In genomic region chr1:176985691-176986090, GRCm38 (mm10) we compare ENCODE assay signal across 17 mouse cellular contexts.
DNase-seq lines count a peak whose midpoint lies in the region; ATAC-seq and TF ChIP-seq lines count a peak whose summit lies in the region.
"Had no signal": no experiment of that assay in that cellular context is flagged by ENCODE, and none has a peak within 500 bp of the region (broad histone marks: within the 10 kb centered on the region; RNA-seq: fewer than 3 reads in every experiment).

No protein-coding gene starts in this region.

- H3K27ac ChIP-seq in layer of hippocampus, adult 2 months: peak overlapping the region; percentile 76
- peak overlapping the region; percentile 34 for H3K27ac ChIP-seq in forebrain, embryonic 16.5 days (ENCODE audit: low read length)
- H3K27ac ChIP-seq in stomach, embryonic 16.5 days (ENCODE audit: low read length): peak overlapping the region; percentile 12; the same call in 1 of the 2 replicates
- H3K27ac ChIP-seq: limb, embryonic 12.5 days; midbrain, embryonic 12.5 days; neural tube, embryonic 15.5 days had no signal

- no peak overlapping the region for H3K4me2 ChIP-seq in forebrain, embryonic 16.5 days (ENCODE audit: low read length)
- H3K4me2 ChIP-seq in stomach, embryonic 16.5 days (ENCODE audit: low read depth, low read length): no peak overlapping the region
- H3K4me2 ChIP-seq: limb, embryonic 12.5 days; midbrain, embryonic 12.5 days; neural tube, embryonic 15.5 days had no signal

- no peaks in the 10 kb centered on the region for H3K9me3 ChIP-seq in forebrain, embryonic 16.5 days (ENCODE audit: control insufficient read depth, low read length)
- no peaks in the 10 kb centered on the region for H3K9me3 ChIP-seq in stomach, embryonic 16.5 days (replicated peaks; ENCODE audit: control insufficient read depth, low read length)
- H3K9me3 ChIP-seq: limb, embryonic 12.5 days; midbrain, embryonic 12.5 days; neural tube, embryonic 15.5 days had no signal

- 34% methylated on average over 6 of the region's 6 CpGs for WGBS in forebrain, embryonic 16.5 days
- 57% methylated on average over 6 of the region's 6 CpGs for WGBS in stomach, embryonic 16.5 days

- peaks cover 35% of the 10 kb centered on the region for H3K4me1 ChIP-seq in forebrain, embryonic 16.5 days (replicated peaks; ENCODE audit: control insufficient read depth, insufficient read depth, low read length)
- peaks cover 32% of the 10 kb centered on the region for H3K4me1 ChIP-seq in stomach, embryonic 16.5 days (ENCODE audit: control insufficient read depth, insufficient read depth, low read length)

- H3K4me3 ChIP-seq in layer of hippocampus, adult 2 months: no peak overlapping the region
- no peak overlapping the region for H3K4me3 ChIP-seq in forebrain, embryonic 16.5 days (replicated peaks; ENCODE audit: low read length)
- no peak overlapping the region for H3K4me3 ChIP-seq in stomach, embryonic 16.5 days (replicated peaks; ENCODE audit: low read length)
- H3K4me3 ChIP-seq: limb, embryonic 12.5 days; midbrain, embryonic 12.5 days; neural tube, embryonic 15.5 days had no signal

- no peaks in the 10 kb centered on the region for H3K36me3 ChIP-seq in forebrain, embryonic 16.5 days (ENCODE audit: control insufficient read depth, insufficient read depth)
- no peaks in the 10 kb centered on the region for H3K36me3 ChIP-seq in stomach, embryonic 16.5 days (ENCODE audit: control insufficient read depth, insufficient read depth, low read length)
- H3K36me3 ChIP-seq: limb, embryonic 12.5 days; midbrain, embryonic 12.5 days; neural tube, embryonic 15.5 days had no signal

- peak in 1 of 2 experiments; percentile 48 for DNase-seq in layer of hippocampus, adult 2 months (ENCODE audit: low spot score in 2 of 2)
- DNase-seq in layer of hippocampus, adult 8-10 months (ENCODE audit: low spot score in 2 of 2): no peak
- peak; percentile 55 to 73 for DNase-seq in right cerebral cortex, postnatal 36 days (ENCODE audit: low spot score in 2 of 2)
- no peak for DNase-seq in right cerebral cortex, postnatal 25 days
- DNase-seq: adrenal gland, adult 8-10 months; cerebellum, adult 2 months; embryo, embryonic 11 days; gastrocnemius, postnatal 25 days; heart, postnatal 14 days; kidney, adult 8-10 months; thymus, postnatal 36 days had no signal

- no peak overlapping the region for H3K9ac ChIP-seq in forebrain, embryonic 16.5 days (replicated peaks; ENCODE audit: low read depth, low read length)
- no peak overlapping the region for H3K9ac ChIP-seq in stomach, embryonic 16.5 days (ENCODE audit: low read length)
- H3K9ac ChIP-seq: limb, embryonic 12.5 days; midbrain, embryonic 12.5 days; neural tube, embryonic 15.5 days had no signal

- ATAC-seq in forebrain, embryonic 16.5 days: peak; percentile 55; the same call in 1 of the 2 replicates
- no peak for ATAC-seq in stomach, embryonic 16.5 days (ENCODE audit: insufficient read depth, low FRiP score)
- no peak for ATAC-seq in erythroblast, adult 5-6 weeks (replicated peaks; ENCODE audit: low FRiP score, poor library complexity, severe bottlenecking)

- TF ChIP-seq CTCF in layer of hippocampus, adult 2 months (conservative IDR thresholded peaks at IDR 0.05): no peak

- H3K27me3 ChIP-seq in forebrain, embryonic 16.5 days (replicated peaks; ENCODE audit: control insufficient read depth, insufficient read depth, low read length): no peaks in the 10 kb centered on the region
- no peaks in the 10 kb centered on the region for H3K27me3 ChIP-seq in stomach, embryonic 16.5 days (ENCODE audit: control insufficient read depth, insufficient read depth, low read length)
- H3K27me3 ChIP-seq: limb, embryonic 12.5 days; midbrain, embryonic 12.5 days; neural tube, embryonic 15.5 days had no signal

Comparison
In these comparisons a context has a peak if more than half of its experiments do, and no peak if none do; other contexts are left out.
1. DNase-seq: peak in right cerebral cortex, postnatal 36 days (2 of 2); none in layer of hippocampus, adult 8-10 months (0 of 2) and right cerebral cortex, postnatal 25 days (single experiment).
2. H3K27ac ChIP-seq: peak in every context shown above with its lines; median percentile 76 in layer of hippocampus, adult 2 months; 34 in forebrain, embryonic 16.5 days; 12 in stomach, embryonic 16.5 days.